Mouse (Mus musculus) ES-Bruce4 (cell line): Measurements from ENCODE around the gene Rbms3.

ENCODE experiments used
- CTCF ChIP-seq: IDR thresholded peaks from one replicate; pipeline ENCODE4 v1.8.1; 2011; ENCODE audit warnings: low read depth, low read length
- POLR2A ChIP-seq: IDR thresholded peaks from one replicate; pipeline ENCODE4 v1.8.1; 2011; ENCODE audit warnings: low read length; ENCODE audit not compliant: insufficient read depth

DNA sequence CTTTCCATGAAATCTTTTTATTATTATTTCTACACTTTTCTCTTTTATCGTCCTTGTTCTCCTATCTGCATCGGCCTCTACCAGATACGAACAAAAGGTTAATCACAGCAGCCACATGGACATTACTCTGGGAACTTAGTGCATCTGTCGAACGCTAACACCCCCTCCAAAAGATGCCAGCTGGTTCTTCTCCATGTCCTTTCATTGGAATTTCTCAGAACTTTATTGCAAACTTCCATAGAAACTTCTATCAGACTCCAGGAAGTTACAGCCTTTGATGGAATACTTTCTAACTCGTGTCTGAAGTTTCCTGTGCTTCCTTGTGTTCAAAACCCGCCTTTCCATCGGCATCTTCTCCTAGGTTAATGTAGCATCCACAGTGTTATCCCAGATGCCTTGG is 407.0 kb downstream of the Rbms3 start:
- TF ChIP-seq POLR2A (no peak), CTCF (no peak)
